Mouse (Mus musculus) ES-Bruce4 (cell line): ENCODE measurements around the gene Phactr1.

Experiments used
- CTCF ChIP-seq: IDR thresholded peaks from one replicate; pipeline ENCODE4 v1.8.1; 2011; ENCODE audit warnings: low read depth, low read length
- EP300 ChIP-seq: IDR thresholded peaks from 2 replicates; pipeline ENCODE4 v1.6.1; 2011; ENCODE audit warnings: low read depth, low read length; ENCODE audit not compliant: insufficient read depth
- POLR2A ChIP-seq: IDR thresholded peaks from one replicate; pipeline ENCODE4 v1.8.1; 2011; ENCODE audit warnings: low read length; ENCODE audit not compliant: insufficient read depth

DNA sequence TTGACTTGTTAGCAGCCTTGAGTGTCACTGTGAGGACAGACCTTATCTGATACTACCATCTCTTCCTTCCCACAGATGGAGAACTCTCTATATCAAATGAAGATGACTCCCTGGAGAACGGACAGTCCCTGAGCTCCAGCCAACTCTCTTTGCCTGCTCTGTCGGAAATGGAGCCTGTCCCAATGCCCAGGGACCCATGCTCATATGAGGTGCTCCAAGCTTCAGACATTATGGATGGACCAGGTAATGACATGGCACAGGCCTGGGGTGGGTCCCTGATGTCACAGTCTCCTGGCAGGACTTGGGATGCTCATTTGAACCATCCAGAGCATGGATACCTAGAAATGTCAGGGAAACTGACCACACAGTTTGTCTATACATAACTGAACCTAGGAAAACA lies 376.7 kb downstream of the Phactr1 start:
- no peak for TF ChIP-seq POLR2A
- no peak for TF ChIP-seq CTCF
- no peak for TF ChIP-seq EP300
